Mouse (Mus musculus) cerebellum, adult (tissue): ENCODE measurements around the gene Tmem9b.

ENCODE experiments used
- ATAC-seq: cut with Nextera tagmentation; 2 replicates; pipeline ENCODE4 v1.9.2; 2017; ENCODE audit warnings: mild to moderate bottlenecking, moderate library complexity, mixed read lengths; ENCODE audit not compliant: insufficient number of reproducible peaks, low FRiP score, low TSS enrichment

Tmem9b gene

GRCm38 (mm10) chr7:109690961-109691360 is 61.7 kb downstream of the Tmem9b start:
- no peak for ATAC-seq

DNA sequence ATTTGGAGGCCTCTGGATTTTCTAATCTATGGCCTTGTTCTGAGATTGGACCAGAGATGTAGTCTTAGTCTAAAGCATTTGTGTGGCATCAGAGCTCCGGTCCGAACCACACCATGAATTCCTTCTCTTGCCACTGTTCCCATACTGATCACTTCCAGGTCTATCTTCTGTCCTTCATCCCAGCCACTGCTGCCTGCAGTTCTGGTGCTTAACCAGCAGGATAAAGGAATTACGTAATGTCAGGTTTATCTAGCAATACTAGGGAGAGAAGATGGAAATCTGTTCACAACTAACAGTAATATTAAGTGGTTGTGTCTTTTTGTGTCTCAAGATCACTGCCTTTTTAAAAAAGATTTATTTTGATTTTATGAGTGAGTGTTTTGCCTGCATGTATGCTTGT is 62.6 kb downstream of the Tmem9b start:
- no peak for ATAC-seq

DNA sequence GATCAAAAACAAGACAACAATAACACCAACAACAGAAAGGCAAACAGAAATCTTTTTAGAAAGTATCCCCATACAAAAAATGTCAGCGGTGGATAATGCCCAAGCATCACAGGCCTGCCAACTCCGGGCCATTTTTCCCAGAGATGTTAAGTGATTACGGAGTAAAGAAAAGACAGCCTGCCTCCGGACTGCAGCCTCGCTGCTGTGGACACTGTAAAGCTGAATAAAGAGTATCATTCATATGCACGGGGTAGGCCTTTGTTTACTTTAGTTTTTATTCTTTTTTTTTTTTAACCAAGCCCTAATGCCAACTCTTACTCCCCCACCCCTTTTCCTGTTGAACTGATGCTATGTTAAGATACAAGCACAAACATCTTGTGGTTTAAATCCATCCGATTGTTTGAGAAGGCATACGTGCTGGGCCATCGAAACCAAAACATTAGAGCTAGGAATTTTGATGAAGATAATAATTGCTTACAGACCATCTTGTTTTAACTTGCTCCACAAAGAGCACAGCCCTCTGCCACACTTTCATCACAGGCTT is 66.0 kb downstream of the Tmem9b start:
- no peak for ATAC-seq
